7 mouse cellular contexts compared by ENCODE assay signal in the genomic region with DNA sequence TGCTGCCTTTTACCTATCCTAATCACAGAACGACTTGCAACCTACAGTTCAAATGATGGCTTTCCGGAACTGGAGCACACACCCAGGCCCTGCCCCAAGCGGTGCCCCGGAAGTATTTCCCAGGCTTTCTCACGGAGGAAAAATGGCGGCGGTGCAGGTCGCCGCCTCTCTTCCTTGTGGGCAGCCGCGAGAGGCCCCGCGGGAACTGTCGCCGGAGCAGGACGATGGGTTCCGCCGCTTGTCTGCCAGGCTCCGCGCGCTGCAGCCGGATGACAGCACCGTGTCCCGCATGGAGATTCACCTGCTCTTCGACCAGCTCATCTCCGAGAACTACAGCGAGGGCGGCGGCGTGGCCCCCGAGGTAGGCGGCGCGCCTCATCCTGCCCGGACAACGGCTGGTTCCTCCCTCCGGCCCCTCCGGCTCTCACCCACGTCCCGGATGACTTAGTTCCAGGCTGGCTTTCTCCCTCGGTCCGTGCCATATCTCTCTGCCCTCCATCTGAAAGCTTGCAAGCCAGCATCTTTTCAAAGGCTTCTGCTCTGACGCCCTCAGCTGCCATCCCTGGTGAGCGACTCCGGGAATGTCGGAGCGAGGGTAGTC. TPM values are rescaled to one million over a fixed set of nuclear protein-coding genes. Genes with fewer than 3 reads are reported as not detected.
DNase-seq lines count a peak whose midpoint lies in the region; ATAC-seq lines count a peak whose summit lies in the region.

Gene Heatr6, plus strand, starts transcription at position 116 of the 601 bp plus-strand sequence.

- peak; percentile 92 for ATAC-seq in embryonic facial prominence, embryonic 11.5 days (replicated peaks; ENCODE audit: insufficient number of reproducible peaks, low FRiP score, low TSS enrichment, low read depth)
- ATAC-seq in limb, embryonic 11.5 days (ENCODE audit: insufficient number of reproducible peaks, low FRiP score, low TSS enrichment, low read depth), result peak; percentile 84
- peak; percentile 91 for ATAC-seq in midbrain, embryonic 14.5 days (ENCODE audit: low FRiP score, low TSS enrichment)

- 0% methylated on average over 45 of the region's 47 CpGs for WGBS in embryonic facial prominence, embryonic 11.5 days
- WGBS in limb, embryonic 11.5 days, result under 1% methylated on average over 47 of the region's 47 CpGs
- under 1% methylated on average over 47 of the region's 47 CpGs for WGBS in midbrain, embryonic 14.5 days

- H3K36me3 ChIP-seq in embryonic facial prominence, embryonic 11.5 days (replicated peaks; ENCODE audit: control insufficient read depth, insufficient read depth, low read depth, low read length), result no peaks in the 10 kb centered on the region; the same call in 1 of the 2 replicates
- H3K36me3 ChIP-seq in limb, embryonic 11.5 days (ENCODE audit: control insufficient read depth, insufficient read depth, low read length), result peaks cover 7% of the 10 kb centered on the region; the same call in 1 of the 2 replicates
- H3K36me3 ChIP-seq in midbrain, embryonic 14.5 days (ENCODE audit: control insufficient read depth, insufficient read depth, low read length), result peaks cover 29% of the 10 kb centered on the region

- H3K9me3 ChIP-seq in embryonic facial prominence, embryonic 11.5 days (replicated peaks; ENCODE audit: control insufficient read depth, low read length), result no peaks in the 10 kb centered on the region
- no peaks in the 10 kb centered on the region for H3K9me3 ChIP-seq in limb, embryonic 11.5 days (ENCODE audit: control insufficient read depth, low read length)
- H3K9me3 ChIP-seq in midbrain, embryonic 14.5 days (ENCODE audit: control insufficient read depth, low read length), result no peaks in the 10 kb centered on the region

- DNase-seq in adrenal gland, postnatal 14 days, result peak; percentile 97
- DNase-seq in embryonic facial prominence, embryonic 11.5 days (ENCODE audit: low spot score), result peak; percentile 94
- DNase-seq in heart, adult 11 months, result peak; percentile 99
- DNase-seq in kidney, adult 18-20 months, result peak; percentile 91
- DNase-seq in limb, embryonic 11.5 days (ENCODE audit: low spot score), result peak; percentile 93
- DNase-seq in midbrain, embryonic 14.5 days, result peak; percentile 96
- peak; percentile 72 to 82 for DNase-seq in spleen, adult 18-20 months

- H3K4me3 ChIP-seq in embryonic facial prominence, embryonic 11.5 days (ENCODE audit: low read depth, low read length), result peak within 1 kb of the TSS; percentile 88
- peak within 1 kb of the TSS; percentile 78 for H3K4me3 ChIP-seq in limb, embryonic 11.5 days (ENCODE audit: low read depth, low read length)
- H3K4me3 ChIP-seq in midbrain, embryonic 14.5 days (replicated peaks; ENCODE audit: low read depth, low read length), result peak within 1 kb of the TSS; percentile 83

- peak within 1 kb of the TSS; percentile 91 for H3K9ac ChIP-seq in embryonic facial prominence, embryonic 11.5 days (replicated peaks; ENCODE audit: low read length)
- peak within 1 kb of the TSS; percentile 82 for H3K9ac ChIP-seq in limb, embryonic 11.5 days (ENCODE audit: low read length)
- H3K9ac ChIP-seq in midbrain, embryonic 14.5 days (replicated peaks; ENCODE audit: low read length), result peak within 1 kb of the TSS; percentile 88

- H3K27ac ChIP-seq in embryonic facial prominence, embryonic 11.5 days (replicated peaks; ENCODE audit: low read depth, low read length), result peak within 1 kb of the TSS; percentile 61; the same call in 1 of the 2 replicates
- peak within 1 kb of the TSS; percentile 59; the same call in 1 of the 2 replicates for H3K27ac ChIP-seq in limb, embryonic 11.5 days (replicated peaks; ENCODE audit: low read depth, low read length)
- H3K27ac ChIP-seq in midbrain, embryonic 14.5 days (replicated peaks; ENCODE audit: low read depth, low read length), result peak within 1 kb of the TSS; percentile 93

- peak within 1 kb of the TSS; percentile 71 for H3K4me2 ChIP-seq in embryonic facial prominence, embryonic 11.5 days (ENCODE audit: low read depth, low read length)
- H3K4me2 ChIP-seq in limb, embryonic 11.5 days (ENCODE audit: low read depth, severe bottlenecking), result peak within 1 kb of the TSS; percentile 64
- H3K4me2 ChIP-seq in midbrain, embryonic 14.5 days (ENCODE audit: low read length), result peak within 1 kb of the TSS; percentile 73

- no peaks in the 10 kb centered on the region for H3K4me1 ChIP-seq in embryonic facial prominence, embryonic 11.5 days (ENCODE audit: control insufficient read depth, insufficient read depth, low read length)
- H3K4me1 ChIP-seq in limb, embryonic 11.5 days (ENCODE audit: control insufficient read depth, insufficient read depth, low read length), result peaks cover 6% of the 10 kb centered on the region; the same call in 1 of the 2 replicates
- H3K4me1 ChIP-seq in midbrain, embryonic 14.5 days (ENCODE audit: control insufficient read depth, insufficient read depth, low read length), result peaks cover 17% of the 10 kb centered on the region

- no peaks in the 10 kb centered on the region for H3K27me3 ChIP-seq in embryonic facial prominence, embryonic 11.5 days (ENCODE audit: control insufficient read depth, insufficient read depth, low read length)
- H3K27me3 ChIP-seq in limb, embryonic 11.5 days (ENCODE audit: control insufficient read depth, insufficient read depth, low read length), result no peaks in the 10 kb centered on the region
- peaks cover 13% of the 10 kb centered on the region; the same call in 1 of the 2 replicates for H3K27me3 ChIP-seq in midbrain, embryonic 14.5 days (ENCODE audit: control insufficient read depth, insufficient read depth, low read length)

RNA-seq across cellular contexts. Expression of gene Heatr6, which starts in this region (rescaled TPM):
- 12.5 and 15.5 TPM in 2 replicates for total RNA-seq in adrenal gland, postnatal 14 days (2021)
- polyA plus RNA-seq in embryonic facial prominence, embryonic 11.5 days (2014; fragmentation: Nextera tagmentation; extraction: Ambion mirVana), result 21.6 and 22.3 TPM in 2 replicates
- 26.9 and 30.5 TPM in 2 replicates for polyA plus RNA-seq in limb, embryonic 11.5 days (2014; fragmentation: Nextera tagmentation; extraction: Ambion mirVana)
- 36.6 and 37.2 TPM in 2 replicates for polyA plus RNA-seq in midbrain, embryonic 14.5 days (2014; fragmentation: Nextera tagmentation; extraction: Ambion mirVana)

Comparison
In these comparisons a context has a peak if more than half of its experiments do, and no peak if none do; other contexts are left out.
1. Peak in every context shown above with its lines: DNase-seq, ATAC-seq, H3K4me3 ChIP-seq and H3K27ac ChIP-seq.